Mouse (Mus musculus) ES-Bruce4 (cell line): Measurements from ENCODE around the gene Mad1l1. TPM values are rescaled to one million over a fixed set of nuclear protein-coding genes. Genes with fewer than 3 reads are reported as not detected.

ENCODE experiments used
- H3K27ac ChIP-seq: 2 replicates; pipeline ENCODE4 v1.5.1; 2012; ENCODE audit warnings: low read length, inconsistent platforms; ENCODE audit not compliant: insufficient read depth
- H3K27me3 ChIP-seq: 2 replicates; pipeline ENCODE4 v1.6.1; 2012; ENCODE audit warnings: mild to moderate bottlenecking, low read length, inconsistent platforms; ENCODE audit not compliant: control insufficient read depth, poor library complexity, insufficient read depth, severe bottlenecking
- H3K36me3 ChIP-seq: 2 replicates; pipeline ENCODE4 v1.6.1; 2012; ENCODE audit warnings: inconsistent platforms, mild to moderate bottlenecking, low read length, moderate library complexity; ENCODE audit not compliant: control insufficient read depth, poor library complexity, insufficient read depth, severe bottlenecking
- H3K4me1 ChIP-seq: one replicate; pipeline ENCODE4 v1.8.1; 2011; ENCODE audit warnings: low read length; ENCODE audit not compliant: control insufficient read depth, insufficient read depth
- H3K4me3 ChIP-seq: 2 replicates; pipeline ENCODE4 v1.5.1; 2011; ENCODE audit warnings: low read depth, mild to moderate bottlenecking, low read length
- H3K9ac ChIP-seq: 2 replicates; pipeline ENCODE4 v1.6.1; 2012; ENCODE audit warnings: low read depth, mild to moderate bottlenecking, inconsistent platforms; ENCODE audit not compliant: poor library complexity, severe bottlenecking
- H3K9me3 ChIP-seq: replicated peaks from 2 replicates; pipeline ENCODE4 v1.6.1; 2012; ENCODE audit warnings: mild to moderate bottlenecking, low read length, inconsistent platforms; ENCODE audit not compliant: control insufficient read depth, poor library complexity, insufficient read depth, severe bottlenecking
- CTCF ChIP-seq: IDR thresholded peaks from one replicate; pipeline ENCODE4 v1.8.1; 2011; ENCODE audit warnings: low read depth, low read length
- EP300 ChIP-seq: IDR thresholded peaks from 2 replicates; pipeline ENCODE4 v1.6.1; 2011; ENCODE audit warnings: low read depth, low read length; ENCODE audit not compliant: insufficient read depth
- POLR2A ChIP-seq: IDR thresholded peaks from one replicate; pipeline ENCODE4 v1.8.1; 2011; ENCODE audit warnings: low read length; ENCODE audit not compliant: insufficient read depth
- polyA plus RNA-seq: library from polyadenylated mRNA; stranded (reverse); fragments of >200 nt; gene quantifications from 2 replicates; pipeline ENCODE4 v1.2.4, GENCODE M21; 2011; ENCODE audit warnings: low read depth; ENCODE audit not compliant: missing spikeins, insufficient read depth, insufficient read length

Mad1l1 gene
- polyA plus RNA-seq, 1 experiment: 25.4 TPM

- no peaks in the 10 kb centered on the region for H3K9me3 ChIP-seq
- H3K9ac ChIP-seq: no peak overlapping the region
- TF ChIP-seq CTCF: no peak
- no peak for TF ChIP-seq EP300
- no peaks in the 10 kb centered on the region for H3K27me3 ChIP-seq
- no peaks in the 10 kb centered on the region; the same call in 1 of the 2 replicates for H3K36me3 ChIP-seq
- H3K4me1 ChIP-seq: no peaks in the 10 kb centered on the region
- H3K27ac ChIP-seq: no peak overlapping the region
- no peak overlapping the region for H3K4me3 ChIP-seq
Measured at GRCm38 (mm10) chr5:140276779-140277178, 44.6 kb downstream of the Mad1l1 start.

- Histone ChIP-seq H3K27ac (no peak overlapping the region), H3K4me1 (no peaks in the 10 kb centered on the region), H3K9me3 (no peaks in the 10 kb centered on the region), H3K36me3 (no peaks in the 10 kb centered on the region; the same call in 1 of the 2 replicates), H3K4me3 (no peak overlapping the region), H3K27me3 (no peaks in the 10 kb centered on the region), H3K9ac (no peak overlapping the region)
- no peak for TF ChIP-seq POLR2A
- TF ChIP-seq CTCF: no peak
Measured at GRCm38 (mm10) chr5:140270976-140271685, 50.2 kb downstream of the Mad1l1 start.

- Histone ChIP-seq H3K36me3 (no peaks in the 10 kb centered on the region), H3K9ac (no peak overlapping the region), H3K4me3 (no peak overlapping the region), H3K9me3 (no peaks in the 10 kb centered on the region), H3K4me1 (no peaks in the 10 kb centered on the region), H3K27me3 (no peaks in the 10 kb centered on the region), H3K27ac (no peak overlapping the region)
- TF ChIP-seq POLR2A (no peak), EP300 (no peak), CTCF (no peak)
Measured at GRCm38 (mm10) chr5:140268396-140268795, 53.0 kb downstream of the Mad1l1 start.

- Histone ChIP-seq H3K27ac (no peak overlapping the region), H3K36me3 (no peaks in the 10 kb centered on the region)
- no peak for TF ChIP-seq EP300
- TF ChIP-seq POLR2A: no peak
- TF ChIP-seq CTCF: no peak
Measured at GRCm38 (mm10) chr5:140267061-140267460, 54.3 kb downstream of the Mad1l1 start.

GRCm38 (mm10) chr5:140264825-140265575 lies 56.4 kb downstream of the Mad1l1 start:
- no peaks in the 10 kb centered on the region for H3K36me3 ChIP-seq
- no peaks in the 10 kb centered on the region for H3K27me3 ChIP-seq
- TF ChIP-seq POLR2A: no peak
- TF ChIP-seq CTCF: no peak
- TF ChIP-seq EP300: no peak
- no peaks in the 10 kb centered on the region for H3K4me1 ChIP-seq
- H3K9ac ChIP-seq: no peak overlapping the region
- no peaks in the 10 kb centered on the region for H3K9me3 ChIP-seq
- H3K4me3 ChIP-seq: no peak overlapping the region
- no peak overlapping the region for H3K27ac ChIP-seq

More at GRCm38 (mm10) chr5:140267061-140267460, 54.3 kb downstream of the Mad1l1 start:
- H3K9ac ChIP-seq: no peak overlapping the region
- H3K9me3 ChIP-seq: no peaks in the 10 kb centered on the region
- no peaks in the 10 kb centered on the region for H3K27me3 ChIP-seq
- H3K4me1 ChIP-seq: no peaks in the 10 kb centered on the region
- no peak overlapping the region for H3K4me3 ChIP-seq
